Mouse (Mus musculus) liver, adult (tissue): ENCODE measurements around the gene Gm11549.

Experiments
- GATA4 ChIP-seq: IDR thresholded peaks from 2 replicates; pipeline ENCODE4 v1.6.1; 2014; ENCODE audit warnings: mild to moderate bottlenecking, low read length; ENCODE audit not compliant: insufficient replicate concordance

Gm11549 gene

DNA sequence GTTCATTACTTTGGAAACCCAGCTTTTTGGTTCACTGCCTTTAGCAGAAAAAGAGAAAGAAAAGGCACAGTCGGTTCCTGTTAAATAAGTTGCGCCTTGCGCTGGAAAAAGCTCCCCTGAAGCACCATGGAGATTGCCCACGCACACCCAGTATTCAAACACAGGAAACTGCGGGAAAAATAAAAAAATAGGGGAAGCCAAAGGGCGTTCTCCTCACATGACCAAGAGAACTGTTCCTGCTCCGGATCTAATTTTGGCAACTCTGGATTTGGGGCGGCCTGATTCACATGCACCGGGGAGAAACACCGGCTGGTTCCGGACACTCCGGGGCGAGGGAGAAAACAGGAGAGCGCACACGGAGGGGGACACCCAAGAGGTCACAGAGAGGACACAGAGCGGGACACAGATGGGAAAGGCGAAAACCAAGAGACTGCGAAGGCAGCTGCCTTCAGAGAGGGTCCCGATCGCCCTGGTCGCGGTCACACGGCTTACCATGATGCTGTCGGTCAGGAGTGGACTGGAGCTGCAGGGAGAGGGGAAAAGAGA, 46.6 kb downstream of the Gm11549 start:
- no peak for TF ChIP-seq GATA4

GRCm38 (mm10) chr3:36474421-36474820, 47.2 kb downstream of the Gm11549 start:
- TF ChIP-seq GATA4: no peak

DNA sequence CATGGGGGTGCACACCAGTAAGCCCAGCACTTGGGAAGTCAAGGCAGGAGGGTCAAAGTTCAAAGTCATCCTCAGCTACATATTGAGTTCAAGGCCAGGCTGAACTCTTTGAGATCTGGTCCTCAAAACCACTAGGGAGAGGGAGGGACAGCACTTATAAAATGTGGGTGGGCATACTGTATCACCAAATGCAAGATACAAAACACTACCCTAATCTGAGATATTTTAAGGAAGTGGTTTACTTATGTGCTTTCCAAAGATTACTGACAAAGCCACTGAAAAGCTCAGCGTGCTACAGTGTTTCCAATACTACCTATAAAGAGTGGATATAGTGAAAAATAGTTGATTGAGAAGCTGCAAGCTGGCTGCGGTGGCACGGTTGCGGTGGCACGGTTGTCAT, 48.4 kb downstream of the Gm11549 start:
- TF ChIP-seq GATA4: no peak

DNA sequence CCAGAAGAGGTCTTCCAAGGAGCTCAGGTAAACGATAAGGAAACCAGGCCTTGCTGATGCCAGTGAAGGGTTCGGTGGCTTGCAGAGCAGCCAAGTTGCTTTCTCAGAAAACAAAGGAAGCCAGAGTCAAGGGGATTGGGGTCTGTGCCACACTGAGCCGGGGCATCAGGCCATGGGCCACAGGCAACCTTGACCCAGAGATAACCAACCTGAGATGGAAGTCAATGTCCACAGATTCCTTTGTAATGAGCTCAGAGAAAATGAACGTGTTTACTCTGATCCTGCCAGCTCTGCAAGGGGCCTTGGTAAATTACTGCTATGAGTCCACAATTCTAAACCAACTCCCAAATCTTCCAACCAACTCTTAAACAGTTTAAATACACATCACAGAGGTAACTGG, 49.8 kb downstream of the Gm11549 start:
- TF ChIP-seq GATA4: peak; percentile 50; the same call in 1 of the 2 replicates

GRCm38 (mm10) chr3:36468871-36469270, 52.7 kb downstream of the Gm11549 start:
- TF ChIP-seq GATA4: peak; percentile 15; the same call in 1 of the 2 replicates

- no peak for TF ChIP-seq GATA4
Measured at GRCm38 (mm10) chr3:36467632-36468031, 54.0 kb downstream of the Gm11549 start.

GRCm38 (mm10) chr3:36465538-36465937, 56.1 kb downstream of the Gm11549 start:
- TF ChIP-seq GATA4: no peak
